Mouse (Mus musculus): ENCODE measurements at regions not wholly inside any gene's neighbourhood (a gene's known extent, or its start where the extent isn't known, plus 50 kb on each side); places are given as distances from the start of the nearest gene placed in this dataset.

DNA sequence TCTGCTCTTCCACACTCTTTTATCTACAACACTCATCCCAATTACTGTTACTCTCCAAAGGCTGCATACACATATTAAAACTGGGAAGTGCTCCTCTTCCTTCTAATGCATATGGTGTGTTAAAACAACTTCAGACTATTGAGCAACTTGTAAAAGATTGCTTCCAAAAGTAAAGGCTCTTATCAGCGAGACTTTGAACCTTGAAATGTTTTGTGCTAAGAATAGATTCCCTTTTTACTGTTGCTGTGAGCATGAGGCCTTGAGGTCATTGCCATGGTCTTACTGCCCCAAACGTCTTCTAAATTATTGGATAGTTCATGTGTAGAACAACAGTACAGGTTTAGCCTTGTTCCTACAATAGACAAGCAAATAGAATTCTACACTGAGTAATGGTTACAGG is 281.6 kb upstream of the Lcorl start:
- H3K36me3 ChIP-seq (ENCODE audit: control insufficient read depth, insufficient read depth, low read length), result no peaks in the 10 kb centered on the region
- H3K27ac ChIP-seq (ENCODE audit: low read depth, low read length), result no peak overlapping the region
- H3K9me3 ChIP-seq (ENCODE audit: control insufficient read depth, low read length), result no peaks in the 10 kb centered on the region
- ATAC-seq (ENCODE audit: low read depth), result no peak
- H3K27me3 ChIP-seq (ENCODE audit: control insufficient read depth, insufficient read depth, low read length), result no peaks in the 10 kb centered on the region
- no peak overlapping the region for H3K4me3 ChIP-seq (ENCODE audit: low read depth, low read length)
- WGBS, result 65% methylated on average over 2 of the region's 2 CpGs
- no peak overlapping the region for H3K4me2 ChIP-seq (ENCODE audit: low read depth, low read length)
- H3K4me1 ChIP-seq (ENCODE audit: control insufficient read depth, insufficient read depth, low read length), result no peaks in the 10 kb centered on the region; the same call in 1 of the 2 replicates
- no peak overlapping the region for H3K9ac ChIP-seq (replicated peaks; ENCODE audit: low read depth, low read length)

GRCm38 (mm10) chr5:46137695-46138094 is 280.3 kb upstream of the Lcorl start:
- Histone ChIP-seq H3K4me2 (ENCODE audit: low read depth, low read length) (no peak overlapping the region), H3K27ac (ENCODE audit: low read depth, low read length) (no peak overlapping the region), H3K9me3 (ENCODE audit: control insufficient read depth, low read length) (no peaks in the 10 kb centered on the region), H3K4me3 (ENCODE audit: low read depth, low read length) (no peak overlapping the region), H3K36me3 (ENCODE audit: control insufficient read depth, insufficient read depth, low read length) (no peaks in the 10 kb centered on the region), H3K4me1 (ENCODE audit: control insufficient read depth, insufficient read depth, low read length) (no peaks in the 10 kb centered on the region; the same call in 1 of the 2 replicates), H3K9ac (replicated peaks; ENCODE audit: low read depth, low read length) (no peak overlapping the region), H3K27me3 (ENCODE audit: control insufficient read depth, insufficient read depth, low read length) (no peaks in the 10 kb centered on the region)
- peak; percentile 82; the same call in 1 of the 2 replicates for ATAC-seq (ENCODE audit: low read depth)
- 12% methylated on average over 3 of the region's 3 CpGs for WGBS

GRCm38 (mm10) chr5:46108020-46108419 is 250.6 kb upstream of the Lcorl start:
- Histone ChIP-seq H3K27me3 (ENCODE audit: control insufficient read depth, insufficient read depth, low read length) (no peaks in the 10 kb centered on the region), H3K27ac (ENCODE audit: low read depth, low read length) (no peak overlapping the region), H3K4me2 (ENCODE audit: low read depth, low read length) (no peak overlapping the region), H3K4me1 (ENCODE audit: control insufficient read depth, insufficient read depth, low read length) (no peaks in the 10 kb centered on the region), H3K4me3 (ENCODE audit: low read depth, low read length) (no peak overlapping the region), H3K9ac (replicated peaks; ENCODE audit: low read depth, low read length) (no peak overlapping the region), H3K9me3 (ENCODE audit: control insufficient read depth, low read length) (no peaks in the 10 kb centered on the region), H3K36me3 (ENCODE audit: control insufficient read depth, insufficient read depth, low read length) (no peaks in the 10 kb centered on the region)
- WGBS, result 62% methylated on average over 4 of the region's 4 CpGs
- ATAC-seq (ENCODE audit: low read depth), result no peak

GRCm38 (mm10) chr5:46103350-46103749 is 245.9 kb upstream of the Lcorl start:
- H3K4me3 ChIP-seq (ENCODE audit: low read depth, low read length), result no peak overlapping the region
- no peaks in the 10 kb centered on the region for H3K27me3 ChIP-seq (ENCODE audit: control insufficient read depth, insufficient read depth, low read length)
- WGBS, result 80% methylated on average over 4 of the region's 4 CpGs
- no peak overlapping the region for H3K9ac ChIP-seq (replicated peaks; ENCODE audit: low read depth, low read length)
- H3K36me3 ChIP-seq (ENCODE audit: control insufficient read depth, insufficient read depth, low read length), result no peaks in the 10 kb centered on the region
- no peak overlapping the region for H3K4me2 ChIP-seq (ENCODE audit: low read depth, low read length)
- ATAC-seq (ENCODE audit: low read depth), result no peak
- no peaks in the 10 kb centered on the region for H3K4me1 ChIP-seq (ENCODE audit: control insufficient read depth, insufficient read depth, low read length)
- no peak overlapping the region for H3K27ac ChIP-seq (ENCODE audit: low read depth, low read length)
- H3K9me3 ChIP-seq (ENCODE audit: control insufficient read depth, low read length), result no peaks in the 10 kb centered on the region

DNA sequence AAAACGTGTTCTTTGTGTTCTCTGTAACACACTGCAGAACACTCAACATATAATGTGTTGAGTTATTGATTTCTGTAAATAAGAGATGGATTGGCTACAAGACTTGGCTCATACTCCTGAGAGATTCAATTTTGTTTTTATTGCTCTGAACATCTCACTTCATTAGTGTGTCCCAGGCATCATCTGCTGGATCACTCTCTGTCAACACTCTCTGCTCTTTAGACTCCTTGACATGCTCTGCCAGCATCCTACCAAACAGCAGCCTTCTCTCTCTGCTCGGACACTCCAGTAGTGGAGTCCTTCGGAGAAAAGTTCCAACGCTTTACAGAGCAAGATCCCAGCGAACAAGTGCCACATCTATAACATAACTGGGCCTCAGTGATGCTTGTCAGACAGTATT is 235.1 kb upstream of the Lcorl start:
- no peak overlapping the region for H3K9ac ChIP-seq (replicated peaks; ENCODE audit: low read depth, low read length)
- no peak overlapping the region for H3K4me3 ChIP-seq (ENCODE audit: low read depth, low read length)
- no peak for ATAC-seq (ENCODE audit: low read depth)
- H3K36me3 ChIP-seq (ENCODE audit: control insufficient read depth, insufficient read depth, low read length), result no peaks in the 10 kb centered on the region
- no peak overlapping the region for H3K4me2 ChIP-seq (ENCODE audit: low read depth, low read length)
- H3K4me1 ChIP-seq (ENCODE audit: control insufficient read depth, insufficient read depth, low read length), result no peaks in the 10 kb centered on the region
- WGBS, result 88% methylated on average over 5 of the region's 5 CpGs
- no peak overlapping the region for H3K27ac ChIP-seq (ENCODE audit: low read depth, low read length)
- H3K9me3 ChIP-seq (ENCODE audit: control insufficient read depth, low read length), result no peaks in the 10 kb centered on the region
- no peaks in the 10 kb centered on the region for H3K27me3 ChIP-seq (ENCODE audit: control insufficient read depth, insufficient read depth, low read length)

DNA sequence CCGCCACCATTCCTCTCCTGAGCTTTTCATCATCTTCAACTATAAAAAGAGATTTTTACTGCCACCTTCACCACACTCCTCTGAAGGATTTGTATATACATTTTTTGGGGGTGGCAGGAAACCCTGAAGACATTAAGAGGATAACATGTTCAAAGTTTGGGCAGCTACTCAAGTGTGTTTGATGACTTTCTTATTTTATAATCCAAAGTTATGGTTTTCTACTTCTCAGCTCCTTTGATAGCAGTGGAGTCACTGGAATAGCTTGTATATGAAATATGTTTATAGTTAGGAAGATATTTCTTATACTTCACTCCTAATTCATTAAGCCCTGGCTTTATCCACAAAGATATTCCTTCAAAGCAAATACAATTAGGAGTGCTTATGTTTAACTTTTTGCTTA is 229.5 kb upstream of the Lcorl start:
- Histone ChIP-seq H3K27ac (ENCODE audit: low read depth, low read length) (no peak overlapping the region), H3K4me1 (ENCODE audit: control insufficient read depth, insufficient read depth, low read length) (no peaks in the 10 kb centered on the region), H3K4me2 (ENCODE audit: low read depth, low read length) (no peak overlapping the region), H3K36me3 (ENCODE audit: control insufficient read depth, insufficient read depth, low read length) (no peaks in the 10 kb centered on the region), H3K9ac (replicated peaks; ENCODE audit: low read depth, low read length) (no peak overlapping the region), H3K27me3 (ENCODE audit: control insufficient read depth, insufficient read depth, low read length) (no peaks in the 10 kb centered on the region), H3K4me3 (ENCODE audit: low read depth, low read length) (no peak overlapping the region), H3K9me3 (ENCODE audit: control insufficient read depth, low read length) (no peaks in the 10 kb centered on the region)
- no peak for ATAC-seq (ENCODE audit: low read depth)
- 94% methylated on average over 1 of the region's 1 CpGs for WGBS

DNA sequence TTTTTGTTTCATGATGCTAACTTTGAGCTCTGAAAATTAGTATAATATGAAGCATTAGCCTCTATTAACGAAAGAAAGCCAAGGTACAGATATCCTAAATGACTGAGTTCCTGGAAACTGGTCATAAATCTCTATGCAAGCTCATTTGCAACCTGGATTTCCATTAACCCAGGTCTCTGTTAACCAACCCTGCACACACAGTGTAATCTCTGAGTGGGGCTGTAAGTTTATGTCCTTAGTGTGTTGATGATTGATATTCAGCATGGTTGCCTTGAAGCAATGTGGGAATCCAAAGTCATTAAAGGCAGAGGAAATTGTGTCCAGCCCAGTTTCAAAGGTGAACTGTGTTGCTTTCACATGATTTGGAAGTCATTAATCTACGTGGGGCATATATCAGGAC is 225.9 kb upstream of the Lcorl start:
- no peak overlapping the region for H3K4me2 ChIP-seq (ENCODE audit: low read depth, low read length)
- no peak overlapping the region for H3K27ac ChIP-seq (ENCODE audit: low read depth, low read length)
- WGBS, result 85% methylated on average over 2 of the region's 2 CpGs

GRCm38 (mm10) chr5:46073744-46074143 is 216.3 kb upstream of the Lcorl start:
- H3K36me3 ChIP-seq (ENCODE audit: control insufficient read depth, insufficient read depth, low read length), result no peaks in the 10 kb centered on the region
- no peak overlapping the region for H3K9ac ChIP-seq (replicated peaks; ENCODE audit: low read depth, low read length)
- H3K4me1 ChIP-seq (ENCODE audit: control insufficient read depth, insufficient read depth, low read length), result no peaks in the 10 kb centered on the region
- no peak overlapping the region for H3K4me3 ChIP-seq (ENCODE audit: low read depth, low read length)
- WGBS, result 90% methylated on average over 1 of the region's 1 CpGs
- no peak for ATAC-seq (ENCODE audit: low read depth)
- no peak overlapping the region for H3K4me2 ChIP-seq (ENCODE audit: low read depth, low read length)
- H3K9me3 ChIP-seq (ENCODE audit: control insufficient read depth, low read length), result no peaks in the 10 kb centered on the region
- H3K27me3 ChIP-seq (ENCODE audit: control insufficient read depth, insufficient read depth, low read length), result no peaks in the 10 kb centered on the region
- no peak overlapping the region for H3K27ac ChIP-seq (ENCODE audit: low read depth, low read length)

More for the DNA sequence above, 225.9 kb upstream of the Lcorl start:
- Histone ChIP-seq H3K36me3 (ENCODE audit: control insufficient read depth, insufficient read depth, low read length) (no peaks in the 10 kb centered on the region), H3K9me3 (ENCODE audit: control insufficient read depth, low read length) (no peaks in the 10 kb centered on the region), H3K9ac (replicated peaks; ENCODE audit: low read depth, low read length) (no peak overlapping the region), H3K4me1 (ENCODE audit: control insufficient read depth, insufficient read depth, low read length) (no peaks in the 10 kb centered on the region), H3K4me3 (ENCODE audit: low read depth, low read length) (no peak overlapping the region), H3K27me3 (ENCODE audit: control insufficient read depth, insufficient read depth, low read length) (no peaks in the 10 kb centered on the region)
- no peak for ATAC-seq (ENCODE audit: low read depth)

- H3K4me3 ChIP-seq (ENCODE audit: low read depth, low read length), result no peak overlapping the region
- no peaks in the 10 kb centered on the region for H3K27me3 ChIP-seq (ENCODE audit: control insufficient read depth, insufficient read depth, low read length)
- WGBS, result 67% methylated on average over 4 of the region's 4 CpGs
- no peak overlapping the region for H3K9ac ChIP-seq (replicated peaks; ENCODE audit: low read depth, low read length)
- no peaks in the 10 kb centered on the region for H3K9me3 ChIP-seq (ENCODE audit: control insufficient read depth, low read length)
- no peak for ATAC-seq (ENCODE audit: low read depth)
- no peaks in the 10 kb centered on the region for H3K4me1 ChIP-seq (ENCODE audit: control insufficient read depth, insufficient read depth, low read length)
- no peak overlapping the region for H3K27ac ChIP-seq (ENCODE audit: low read depth, low read length)
- no peaks in the 10 kb centered on the region for H3K36me3 ChIP-seq (ENCODE audit: control insufficient read depth, insufficient read depth, low read length)
- H3K4me2 ChIP-seq (ENCODE audit: low read depth, low read length), result no peak overlapping the region
Measured at GRCm38 (mm10) chr5:46073136-46073535, 215.7 kb upstream of the Lcorl start.

DNA sequence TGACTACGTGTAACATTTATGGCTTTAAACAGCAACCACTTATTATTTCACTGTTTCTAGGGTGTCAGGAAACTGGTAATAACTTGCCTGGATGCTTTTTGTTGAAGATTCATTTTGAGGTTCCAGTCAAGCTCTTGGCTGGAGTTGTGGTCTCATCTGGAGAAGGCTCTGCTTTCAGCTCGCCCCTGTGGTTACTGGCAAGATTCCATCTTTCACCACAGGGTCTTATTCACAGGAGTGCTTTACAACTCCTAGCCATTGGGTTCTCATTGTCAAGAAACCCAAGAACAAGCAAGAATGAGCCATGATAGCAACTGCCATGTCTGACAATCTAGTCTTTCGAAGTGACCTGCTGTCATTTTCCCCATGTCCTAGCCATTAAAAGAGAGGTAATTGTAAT is 202.5 kb upstream of the Lcorl start:
- 82% methylated on average over 3 of the region's 3 CpGs for WGBS
- Histone ChIP-seq H3K9ac (replicated peaks; ENCODE audit: low read depth, low read length) (no peak overlapping the region), H3K9me3 (ENCODE audit: control insufficient read depth, low read length) (no peaks in the 10 kb centered on the region), H3K4me2 (ENCODE audit: low read depth, low read length) (no peak overlapping the region), H3K4me1 (ENCODE audit: control insufficient read depth, insufficient read depth, low read length) (no peaks in the 10 kb centered on the region), H3K27me3 (ENCODE audit: control insufficient read depth, insufficient read depth, low read length) (no peaks in the 10 kb centered on the region), H3K4me3 (ENCODE audit: low read depth, low read length) (no peak overlapping the region), H3K27ac (ENCODE audit: low read depth, low read length) (no peak overlapping the region), H3K36me3 (ENCODE audit: control insufficient read depth, insufficient read depth, low read length) (no peaks in the 10 kb centered on the region)
- no peak for ATAC-seq (ENCODE audit: low read depth)
